Mouse (Mus musculus) neural tube, embryonic 15.5 days (tissue): Measurements from ENCODE around the gene Traf4. TPM values are rescaled to one million over a fixed set of nuclear protein-coding genes. Genes with fewer than 3 reads are reported as not detected.

ENCODE experiments used
- ATAC-seq: fragments of 200-750 bp; cut with Nextera tagmentation; 2 replicates; pipeline ENCODE4 v1.8.0; 2017; ENCODE audit warnings: mild to moderate bottlenecking, moderate TSS enrichment, moderate library complexity; ENCODE audit not compliant: low FRiP score
- H3K27ac ChIP-seq: fragments of 300-500 bp; sonication (generic); replicated peaks from 2 replicates; pipeline ENCODE4 v1.5.1; 2015; ENCODE audit warnings: mild to moderate bottlenecking, inconsistent platforms
- H3K27me3 ChIP-seq: fragments of 300-500 bp; sonication (generic); replicated peaks from 2 replicates; pipeline ENCODE4 v1.6.1; 2015; ENCODE audit warnings: inconsistent platforms
- H3K36me3 ChIP-seq: fragments of 300-500 bp; sonication (generic); 2 replicates; pipeline ENCODE4 v1.6.1; 2015; ENCODE audit warnings: inconsistent platforms
- H3K4me1 ChIP-seq: fragments of 300-500 bp; sonication (generic); 2 replicates; pipeline ENCODE4 v1.6.1; 2015; ENCODE audit warnings: inconsistent platforms
- H3K4me2 ChIP-seq: fragments of 300-500 bp; sonication (generic); 2 replicates; pipeline ENCODE4 v1.6.1; 2015; ENCODE audit warnings: inconsistent platforms, mild to moderate bottlenecking, moderate library complexity
- H3K4me3 ChIP-seq: fragments of 300-500 bp; sonication (generic); replicated peaks from 2 replicates; pipeline ENCODE4 v1.5.1; 2015; ENCODE audit warnings: mild to moderate bottlenecking, inconsistent platforms
- H3K9ac ChIP-seq: fragments of 300-500 bp; sonication (generic); replicated peaks from 2 replicates; pipeline ENCODE4 v1.6.1; 2015; ENCODE audit warnings: mild to moderate bottlenecking, inconsistent platforms
- H3K9me3 ChIP-seq: fragments of 300-500 bp; sonication (generic); replicated peaks from 2 replicates; pipeline ENCODE4 v1.6.1; 2016; ENCODE audit warnings: inconsistent platforms
- WGBS: fragments of 180-500 bp; shearing (Covaris S2); methylation state at CpG from one replicate; pipeline ENCODE4 v1.1.7; 2015; ENCODE audit warnings: mixed read lengths; 5-methylcytosine and 5-hydroxymethylcytosine counted together
- polyA plus RNA-seq: library from polyadenylated mRNA; unstranded; fragments of >200 nt; fragmentation: Nextera tagmentation; extraction: Ambion mirVana; gene quantifications from 2 replicates; pipeline ENCODE4 v1.2.1, GENCODE M21; 2015

Gene Traf4
- polyA plus RNA-seq, 1 experiment from 2014 or later, result 82.1 TPM

DNA sequence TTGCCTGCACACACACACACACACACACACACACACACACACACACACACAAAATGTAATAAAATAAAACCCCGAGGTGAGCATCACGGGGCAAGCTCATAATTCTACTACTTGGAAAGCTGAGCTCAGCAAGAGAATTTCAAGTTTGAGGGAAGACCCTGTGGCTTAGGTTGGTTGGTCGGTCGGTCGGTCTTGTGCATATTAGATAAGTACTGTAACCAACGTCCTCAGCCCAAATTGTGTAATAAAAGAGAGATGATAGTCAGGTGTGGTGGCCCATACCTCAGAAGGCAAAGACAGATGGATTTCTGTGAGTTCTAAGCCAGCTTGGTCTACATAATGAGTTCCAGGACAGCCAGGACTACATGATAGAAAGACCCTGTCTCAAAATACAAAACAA is 31.5 kb downstream of the Traf4 start:
- Histone ChIP-seq H3K36me3 (no peaks in the 10 kb centered on the region), H3K9ac (no peak overlapping the region), H3K27ac (no peak overlapping the region), H3K4me2 (no peak overlapping the region), H3K27me3 (no peaks in the 10 kb centered on the region), H3K4me3 (no peak overlapping the region), H3K9me3 (no peaks in the 10 kb centered on the region), H3K4me1 (peaks cover 7% of the 10 kb centered on the region; the same call in 1 of the 2 replicates)
- ATAC-seq, result no peak
- WGBS, result 88% methylated on average over 6 of the region's 6 CpGs

DNA sequence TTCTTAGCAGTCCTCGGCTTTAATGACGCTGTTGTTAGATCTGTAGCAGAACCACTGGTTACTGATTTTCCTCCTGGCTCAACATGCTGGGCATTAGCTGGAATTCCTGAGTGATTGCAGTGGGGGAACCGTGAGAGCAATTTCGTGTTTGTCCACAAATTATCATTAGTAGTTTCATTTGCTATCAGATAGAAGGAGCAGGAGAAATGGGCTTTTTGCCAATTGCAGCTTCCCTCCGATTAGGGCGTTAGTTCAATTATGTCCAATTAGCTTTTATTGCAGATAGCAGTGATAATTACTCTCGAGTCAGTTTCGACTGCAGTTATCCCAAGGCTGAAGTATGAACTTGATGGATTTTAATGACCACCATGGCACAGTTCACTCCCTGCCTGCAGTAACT is 35.9 kb downstream of the Traf4 start:
- Histone ChIP-seq H3K27me3 (no peaks in the 10 kb centered on the region), H3K4me3 (no peak overlapping the region), H3K36me3 (no peaks in the 10 kb centered on the region), H3K4me1 (peaks cover 27% of the 10 kb centered on the region), H3K9me3 (no peaks in the 10 kb centered on the region), H3K27ac (peak overlapping the region; percentile 64), H3K9ac (no peak overlapping the region), H3K4me2 (no peak overlapping the region)
- 38% methylated on average over 8 of the region's 8 CpGs for WGBS
- peak; percentile 46; the same call in 1 of the 2 replicates for ATAC-seq

DNA sequence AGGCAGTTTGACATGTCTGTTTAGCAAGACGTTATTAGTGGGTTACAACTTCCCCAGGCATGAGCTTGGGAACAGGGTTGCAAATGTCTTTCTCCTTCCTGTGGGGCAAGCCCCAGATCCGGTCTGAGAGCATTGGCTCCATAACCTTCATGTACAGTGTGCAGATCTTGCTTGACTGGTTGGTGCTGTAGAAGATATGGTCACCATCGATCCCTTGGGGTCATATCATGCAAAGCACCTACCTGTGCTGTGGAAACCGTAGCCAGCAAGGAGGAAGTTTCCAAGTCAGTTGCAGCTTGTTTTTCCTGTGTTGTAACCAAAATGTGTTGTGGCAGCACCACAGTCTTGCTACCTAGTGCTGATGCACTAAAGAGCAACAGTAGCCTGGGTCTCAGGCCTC is 38.6 kb downstream of the Traf4 start:
- H3K27ac ChIP-seq, result no peak overlapping the region
- H3K4me2 ChIP-seq, result no peak overlapping the region
- H3K9ac ChIP-seq, result no peak overlapping the region
- H3K4me3 ChIP-seq, result no peak overlapping the region
- H3K36me3 ChIP-seq, result no peaks in the 10 kb centered on the region
- ATAC-seq, result no peak
- no peaks in the 10 kb centered on the region for H3K9me3 ChIP-seq
- 81% methylated on average over 4 of the region's 4 CpGs for WGBS
- peaks cover 27% of the 10 kb centered on the region for H3K4me1 ChIP-seq
- H3K27me3 ChIP-seq, result no peaks in the 10 kb centered on the region

DNA sequence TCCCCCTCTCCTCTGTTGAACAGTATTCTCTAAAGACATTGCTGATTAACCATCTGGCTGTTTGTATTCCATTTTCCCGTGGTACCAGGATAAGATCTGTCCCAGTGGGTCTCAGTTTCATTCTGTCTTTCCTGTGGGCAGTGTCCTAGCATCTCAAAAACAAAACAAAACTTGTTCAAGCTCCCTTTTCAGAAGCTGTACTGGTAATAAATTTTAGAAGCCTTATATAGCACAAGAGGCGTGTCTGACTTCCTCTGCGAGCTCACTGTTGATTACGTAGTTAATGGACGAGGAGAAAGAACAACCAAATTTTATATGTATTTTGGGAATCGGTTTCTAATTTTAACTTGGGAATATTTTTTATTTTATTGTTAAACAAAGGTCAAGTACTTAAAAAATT is 39.7 kb downstream of the Traf4 start:
- Histone ChIP-seq H3K4me3 (no peak overlapping the region), H3K9ac (no peak overlapping the region), H3K36me3 (no peaks in the 10 kb centered on the region), H3K4me2 (no peak overlapping the region), H3K9me3 (no peaks in the 10 kb centered on the region), H3K27ac (peak overlapping the region; percentile 28), H3K4me1 (peaks cover 36% of the 10 kb centered on the region), H3K27me3 (no peaks in the 10 kb centered on the region)
- WGBS, result 33% methylated on average over 6 of the region's 6 CpGs
- ATAC-seq, result no peak

DNA sequence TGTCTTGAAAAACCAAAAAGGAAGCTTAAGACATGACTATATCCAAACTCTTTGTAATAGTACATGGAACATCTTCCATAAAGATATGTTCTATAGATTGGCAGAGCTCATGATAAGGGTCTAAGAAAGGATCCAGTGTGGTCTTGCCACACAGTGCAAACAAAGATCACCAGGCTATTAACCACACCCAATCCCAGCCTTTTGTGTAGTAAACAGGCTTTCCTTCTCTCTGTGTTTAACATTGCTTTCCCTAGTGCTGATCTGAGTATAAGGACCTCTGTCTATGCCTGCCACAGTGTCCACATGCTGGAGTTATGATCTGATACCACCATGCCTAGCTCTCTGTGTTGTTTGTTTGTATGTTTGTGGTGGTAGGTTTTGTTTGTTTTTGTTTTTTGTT is 41.6 kb downstream of the Traf4 start:
- H3K36me3 ChIP-seq, result no peaks in the 10 kb centered on the region

DNA sequence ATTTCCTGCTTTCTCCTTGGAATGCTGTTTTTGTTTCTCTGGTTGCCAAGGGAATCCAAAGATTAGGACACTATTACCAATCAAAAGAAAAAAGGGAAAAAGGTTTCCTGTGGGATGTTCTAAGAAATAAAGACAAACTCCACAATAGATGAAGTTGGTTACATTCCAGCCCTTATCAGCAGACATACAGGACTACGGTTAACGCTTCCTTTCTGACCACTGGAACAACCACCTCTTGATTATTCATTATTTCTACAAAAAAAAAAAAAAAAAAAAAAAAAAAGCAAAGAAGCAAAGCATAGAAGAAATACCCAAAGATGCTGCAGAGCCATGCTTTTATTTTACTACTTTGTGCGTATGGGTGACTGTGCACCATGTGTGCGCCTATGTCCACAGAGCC is 42.6 kb downstream of the Traf4 start:
- H3K27ac ChIP-seq, result no peak overlapping the region
- no peaks in the 10 kb centered on the region for H3K9me3 ChIP-seq
- no peak for ATAC-seq
- H3K9ac ChIP-seq, result no peak overlapping the region
- peaks cover 48% of the 10 kb centered on the region for H3K4me1 ChIP-seq
- H3K4me2 ChIP-seq, result no peak overlapping the region
- no peaks in the 10 kb centered on the region for H3K27me3 ChIP-seq
- WGBS, result 91% methylated on average over 4 of the region's 4 CpGs
- no peak overlapping the region for H3K4me3 ChIP-seq
- no peaks in the 10 kb centered on the region for H3K36me3 ChIP-seq

More for the DNA sequence above, 41.6 kb downstream of the Traf4 start:
- Histone ChIP-seq H3K27me3 (no peaks in the 10 kb centered on the region), H3K9ac (no peak overlapping the region), H3K27ac (no peak overlapping the region), H3K9me3 (no peaks in the 10 kb centered on the region), H3K4me2 (no peak overlapping the region), H3K4me3 (no peak overlapping the region), H3K4me1 (peaks cover 48% of the 10 kb centered on the region)
- ATAC-seq, result no peak

DNA sequence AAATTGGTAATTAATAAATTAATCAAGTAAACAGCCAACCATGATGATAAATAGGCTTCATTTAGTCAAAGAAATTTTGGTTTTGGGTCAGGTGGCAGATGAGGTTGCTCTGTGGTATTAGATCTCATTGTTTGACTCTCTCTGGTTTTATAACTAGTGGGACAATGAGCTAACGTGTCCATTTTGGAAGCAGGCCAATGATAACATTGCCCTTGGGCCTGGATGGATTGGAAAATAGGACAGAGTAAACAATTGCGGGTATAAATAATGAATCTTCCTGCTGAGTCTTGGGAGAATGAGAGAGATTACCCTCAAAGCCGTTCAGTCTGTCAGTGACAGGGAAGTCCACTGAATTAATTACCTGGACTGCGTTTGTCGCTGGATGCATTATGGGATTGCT is 44.2 kb downstream of the Traf4 start:
- H3K4me2 ChIP-seq, result no peak overlapping the region
- no peaks in the 10 kb centered on the region for H3K27me3 ChIP-seq
- peaks cover 59% of the 10 kb centered on the region for H3K4me1 ChIP-seq
- no peaks in the 10 kb centered on the region for H3K9me3 ChIP-seq
- 18% methylated on average over 5 of the region's 5 CpGs for WGBS
- no peak overlapping the region for H3K9ac ChIP-seq
- no peaks in the 10 kb centered on the region for H3K36me3 ChIP-seq
- H3K27ac ChIP-seq, result 0 out of 2 replicates have a peak overlapping the region, but pooled peaks have one; percentile 13
- no peak overlapping the region for H3K4me3 ChIP-seq
- no peak for ATAC-seq

DNA sequence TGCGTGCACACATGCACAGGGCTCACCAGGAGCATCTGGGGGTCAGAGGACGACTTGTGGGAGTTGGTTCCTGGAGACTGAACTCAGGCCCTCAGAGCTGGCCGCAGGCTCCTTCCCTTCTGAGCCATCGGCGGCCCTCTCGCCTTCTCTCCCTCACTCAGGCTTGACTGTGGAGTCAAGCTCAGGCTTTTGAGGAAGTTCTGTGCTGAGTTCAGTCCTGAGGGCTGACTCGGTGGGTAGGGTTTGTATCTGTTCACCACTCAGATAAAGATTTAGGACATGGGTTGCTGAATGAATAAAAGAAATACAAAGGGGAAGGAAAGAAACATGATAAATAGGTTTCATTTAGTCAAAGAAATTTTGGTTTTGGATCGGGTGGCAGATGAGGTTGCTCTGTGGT is 45.5 kb downstream of the Traf4 start:
- no peak overlapping the region for H3K4me2 ChIP-seq
- H3K4me3 ChIP-seq, result no peak overlapping the region
- no peaks in the 10 kb centered on the region for H3K9me3 ChIP-seq
- H3K27ac ChIP-seq, result 0 out of 2 replicates have a peak overlapping the region, but pooled peaks have one; percentile 18
- ATAC-seq, result no peak
- no peaks in the 10 kb centered on the region for H3K27me3 ChIP-seq
- WGBS, result 79% methylated on average over 8 of the region's 8 CpGs
- peaks cover 61% of the 10 kb centered on the region for H3K4me1 ChIP-seq
- H3K9ac ChIP-seq, result no peak overlapping the region
- no peaks in the 10 kb centered on the region for H3K36me3 ChIP-seq

DNA sequence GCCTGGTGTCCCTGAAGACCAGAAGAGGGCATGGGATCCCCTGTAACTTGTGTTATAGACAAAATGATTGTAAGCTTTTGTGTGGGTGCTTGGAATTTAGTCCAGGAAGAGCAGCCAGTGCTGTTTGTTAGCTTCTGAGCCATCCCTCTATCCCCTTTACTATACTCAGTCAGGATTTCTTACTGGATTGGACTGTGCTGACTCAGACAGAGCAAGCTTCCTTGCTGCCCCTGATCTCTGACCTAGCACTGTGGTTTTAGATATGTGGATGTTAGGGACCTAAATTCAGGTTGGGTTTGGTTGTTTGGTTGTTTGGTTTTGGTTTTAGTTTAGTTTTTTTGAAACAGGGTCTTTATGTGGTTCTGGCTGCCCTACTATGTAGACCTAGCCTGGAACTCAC is 46.9 kb downstream of the Traf4 start:
- Histone ChIP-seq H3K4me3 (no peak overlapping the region), H3K36me3 (no peaks in the 10 kb centered on the region), H3K9me3 (no peaks in the 10 kb centered on the region), H3K9ac (no peak overlapping the region), H3K27me3 (no peaks in the 10 kb centered on the region), H3K4me2 (no peak overlapping the region), H3K27ac (no peak overlapping the region), H3K4me1 (peaks cover 73% of the 10 kb centered on the region)
- no peak for ATAC-seq

DNA sequence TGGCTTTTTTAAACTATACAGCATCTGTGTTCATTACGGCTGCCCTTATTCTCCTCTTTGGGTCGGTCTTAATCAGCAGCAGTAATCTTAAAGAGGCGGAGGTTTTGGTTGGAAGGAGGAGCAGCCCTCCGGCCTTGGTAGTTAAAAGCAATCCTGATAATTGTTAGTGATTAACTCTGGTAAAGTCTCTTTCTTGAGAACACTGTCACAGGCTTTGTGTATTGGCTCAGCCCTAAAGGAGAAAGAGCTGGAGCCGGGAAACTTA is 49.3 kb downstream of the Traf4 start:
- H3K4me1 ChIP-seq, result peaks cover 69% of the 10 kb centered on the region
- peak overlapping the region; percentile 66 for H3K9ac ChIP-seq
- WGBS, result 4% methylated on average over 5 of the region's 5 CpGs
- H3K27ac ChIP-seq, result peak overlapping the region; percentile 89
- H3K27me3 ChIP-seq, result no peaks in the 10 kb centered on the region
- no peaks in the 10 kb centered on the region for H3K36me3 ChIP-seq
- H3K9me3 ChIP-seq, result no peaks in the 10 kb centered on the region
- no peak for ATAC-seq
- peak overlapping the region; percentile 76 for H3K4me2 ChIP-seq
- H3K4me3 ChIP-seq, result peak overlapping the region; percentile 67

DNA sequence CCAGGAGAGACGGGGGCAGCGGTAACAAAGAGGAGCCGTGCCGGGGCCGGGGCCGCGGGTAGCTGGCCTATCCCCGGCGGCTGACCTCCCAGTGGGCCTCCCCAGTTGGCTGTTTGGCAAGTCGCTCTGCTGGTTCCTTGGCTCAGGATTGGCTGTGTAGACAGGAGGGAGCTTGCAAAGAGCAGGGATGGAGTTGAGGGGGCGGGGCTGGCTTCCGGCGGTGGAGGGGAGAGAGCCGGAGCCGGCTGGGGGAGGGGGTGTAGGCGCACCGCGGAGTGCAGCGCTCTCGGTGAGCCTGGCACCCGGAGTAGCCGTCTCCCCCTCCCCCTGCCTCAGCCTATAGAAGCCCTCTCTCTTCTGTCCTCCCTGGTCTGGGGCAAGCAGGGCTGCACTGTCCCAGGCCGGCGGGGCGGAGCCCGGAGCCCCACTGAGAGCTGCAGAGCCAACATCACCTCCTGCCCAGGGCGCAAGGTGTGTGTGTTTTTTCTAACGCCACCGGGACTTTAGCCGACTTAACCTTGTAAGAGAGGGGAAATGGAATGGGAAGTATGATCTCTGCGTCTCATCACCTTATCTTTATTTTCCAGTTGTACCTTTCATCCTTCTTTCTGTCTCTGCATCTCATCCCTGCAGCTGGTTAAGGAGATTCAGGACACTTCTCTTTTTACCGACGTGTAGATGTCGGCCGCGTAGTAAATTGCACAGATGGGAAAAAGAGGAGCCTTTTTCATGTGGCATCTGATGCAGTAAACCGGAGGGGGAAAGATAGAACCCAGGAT is 49.8 kb downstream of the Traf4 start:
- peak; percentile 99 for ATAC-seq
- H3K36me3 ChIP-seq, result no peaks in the 10 kb centered on the region
- H3K9me3 ChIP-seq, result no peaks in the 10 kb centered on the region
- H3K4me1 ChIP-seq, result peaks cover 64% of the 10 kb centered on the region
- peak overlapping the region; percentile 67 for H3K4me3 ChIP-seq
- H3K4me2 ChIP-seq, result peak overlapping the region; percentile 76
- peak overlapping the region; percentile 66 for H3K9ac ChIP-seq
- H3K27ac ChIP-seq, result peak overlapping the region; percentile 89
- H3K27me3 ChIP-seq, result no peaks in the 10 kb centered on the region
- under 1% methylated on average over 36 of the region's 37 CpGs for WGBS

DNA sequence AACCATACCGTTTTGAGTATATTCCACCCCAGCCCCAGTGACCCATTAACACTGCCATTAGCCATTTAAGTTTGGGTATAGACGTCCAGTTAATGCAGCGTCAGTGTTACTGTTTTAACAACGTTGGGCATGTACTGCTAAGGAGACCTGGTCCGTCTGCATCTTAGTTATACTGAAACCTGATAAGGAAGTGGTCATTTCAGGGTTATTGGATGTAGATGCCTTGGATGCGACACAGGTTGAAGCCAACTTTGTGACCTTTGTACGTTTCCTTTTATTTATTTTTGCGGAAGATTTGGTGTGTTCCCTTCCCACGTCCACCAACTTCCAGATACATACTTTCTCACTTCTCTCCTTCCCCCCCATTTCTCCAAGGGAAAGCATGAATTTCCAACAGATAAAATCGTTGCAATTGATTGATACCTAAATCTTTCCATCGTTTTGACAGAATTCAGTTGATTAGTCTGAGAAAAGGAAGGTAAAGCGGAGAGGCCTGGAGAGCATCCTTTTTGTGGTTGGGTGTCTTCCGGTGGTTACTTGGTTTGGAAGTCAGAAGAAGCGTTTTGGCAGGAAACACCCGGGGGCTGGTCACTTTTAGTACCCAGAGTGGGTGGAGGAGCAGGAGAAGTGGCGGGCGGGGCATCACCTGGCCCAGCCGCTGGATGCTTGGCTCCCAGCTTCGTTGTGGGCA is 50.6 kb downstream of the Traf4 start:
- Histone ChIP-seq H3K27ac (peak overlapping the region; percentile 89), H3K4me3 (peak overlapping the region; percentile 67), H3K36me3 (no peaks in the 10 kb centered on the region), H3K9me3 (no peaks in the 10 kb centered on the region), H3K27me3 (no peaks in the 10 kb centered on the region), H3K9ac (peak overlapping the region; percentile 66), H3K4me1 (peaks cover 58% of the 10 kb centered on the region), H3K4me2 (peak overlapping the region; percentile 76)
- 8% methylated on average over 19 of the region's 19 CpGs for WGBS
- no peak for ATAC-seq
